Mouse (Mus musculus) adrenal gland, postnatal 4 days (tissue): Measurements from ENCODE around the gene Nfe2l1. TPM values are rescaled to one million over a fixed set of nuclear protein-coding genes. Genes with fewer than 3 reads are reported as not detected.
"Not testable (repeated sequence)": the region's sequence is repeated elsewhere in the genome, so short reads cannot be mapped to it uniquely, and the experiment has no call there.

ENCODE experiments used
- DNase-seq, 2 experiments: peaks; one replicate each; pipeline ENCODE4 v3.0.0; 2021 to 2022; ENCODE audit warnings: low spot score in 2 of 2, mixed read lengths in 2 of 2
- total RNA-seq, 2 experiments: library from RNA; stranded (reverse); gene quantifications; 2 replicates each; pipeline ENCODE4 v1.2.3; 2021

Gene Nfe2l1
- total RNA-seq, 2 experiments from 2014 or later, result 269 to 272 TPM

DNA sequence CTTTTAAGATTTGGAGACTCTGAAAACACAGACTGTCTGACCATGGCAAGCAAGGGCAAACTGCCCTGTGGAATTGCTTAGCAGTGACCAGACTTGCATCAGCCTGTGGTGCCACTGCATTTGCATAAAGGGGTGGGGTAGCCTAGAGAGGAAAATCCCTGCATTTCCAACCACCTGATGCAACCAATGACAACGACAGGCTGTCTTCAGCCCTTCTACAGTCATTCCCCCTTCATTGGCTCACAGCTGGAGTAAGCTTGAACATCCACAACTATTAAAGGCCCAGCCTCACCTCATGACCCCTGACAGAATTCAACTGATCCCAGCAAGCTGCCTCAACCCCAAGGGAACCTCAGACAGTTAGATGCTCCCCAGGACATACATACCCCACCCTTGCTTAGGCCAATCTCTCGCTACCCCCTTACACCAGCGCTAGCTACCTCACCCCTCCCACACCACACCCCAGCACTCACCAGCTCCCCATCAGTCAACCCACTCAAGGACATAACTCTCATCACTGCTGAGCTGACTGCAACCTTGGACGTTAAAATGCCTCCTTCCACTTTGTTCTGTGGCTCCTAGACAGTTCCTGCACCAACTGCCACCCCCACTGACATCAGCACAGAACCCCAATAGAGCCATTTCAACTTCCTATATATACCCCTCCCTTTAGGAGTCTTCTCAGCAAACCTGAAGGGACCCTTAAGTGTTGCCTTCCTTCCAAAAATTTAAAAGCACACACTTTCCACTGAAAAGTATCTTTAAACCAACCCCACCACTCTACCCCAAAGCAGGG, 6.9 kb downstream of the Nfe2l1 start:
- peak in 1 of 2 experiments; percentile 30 for DNase-seq

- no peak for DNase-seq
Measured at GRCm38 (mm10) chr11:96821956-96822355, 7.8 kb downstream of the Nfe2l1 start.

DNA sequence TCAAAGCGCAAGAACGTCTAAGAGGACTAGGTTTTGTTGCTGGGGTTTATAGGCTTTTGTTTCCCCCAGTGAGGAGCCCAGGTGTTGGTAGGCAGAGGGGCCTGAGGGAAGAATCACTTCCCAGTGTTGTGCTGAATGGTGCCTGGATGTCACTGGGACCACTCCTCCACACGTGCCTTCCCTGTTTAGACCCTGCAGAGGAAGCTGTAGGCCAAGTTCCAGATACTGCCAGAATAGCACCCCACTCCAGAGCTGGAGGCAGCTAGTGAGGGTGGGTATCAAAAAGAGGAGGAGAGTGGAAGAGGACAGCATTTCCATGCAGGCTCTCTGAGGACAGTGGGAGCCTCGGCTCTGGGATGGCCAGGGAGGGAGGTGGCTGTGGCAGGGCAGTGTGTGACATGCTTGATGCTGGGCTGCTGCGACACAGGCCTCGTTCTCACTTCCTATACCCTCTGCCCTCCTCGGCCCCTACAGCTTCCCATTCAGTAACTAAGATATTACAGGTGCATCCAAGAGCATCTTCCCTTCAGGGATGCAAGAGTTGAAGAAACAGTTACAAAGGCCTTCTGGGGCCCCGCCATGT, 11.5 kb downstream of the Nfe2l1 start:
- DNase-seq, result no peak

- no peak for DNase-seq
Measured at GRCm38 (mm10) chr11:96816979-96817378, 12.8 kb downstream of the Nfe2l1 start.

DNA sequence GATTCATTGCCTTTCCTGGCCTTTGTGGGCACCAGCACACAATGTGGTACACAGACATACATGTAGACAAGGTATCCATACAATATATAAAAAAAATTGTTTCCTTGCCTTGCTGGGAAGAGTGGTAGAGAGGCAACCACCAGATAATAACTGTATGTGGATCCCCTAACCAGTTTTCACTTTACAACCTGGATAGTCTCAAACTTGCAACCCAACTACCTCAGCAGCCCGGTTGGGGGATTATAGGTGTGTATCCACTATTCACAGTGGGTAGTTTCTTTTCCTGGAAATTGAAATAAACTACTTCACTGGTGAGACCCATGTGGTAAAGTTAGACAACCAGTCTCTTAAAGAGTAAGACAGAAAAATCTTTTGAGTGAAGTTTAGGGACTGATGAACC, 13.3 kb downstream of the Nfe2l1 start:
- DNase-seq, result no peak

DNA sequence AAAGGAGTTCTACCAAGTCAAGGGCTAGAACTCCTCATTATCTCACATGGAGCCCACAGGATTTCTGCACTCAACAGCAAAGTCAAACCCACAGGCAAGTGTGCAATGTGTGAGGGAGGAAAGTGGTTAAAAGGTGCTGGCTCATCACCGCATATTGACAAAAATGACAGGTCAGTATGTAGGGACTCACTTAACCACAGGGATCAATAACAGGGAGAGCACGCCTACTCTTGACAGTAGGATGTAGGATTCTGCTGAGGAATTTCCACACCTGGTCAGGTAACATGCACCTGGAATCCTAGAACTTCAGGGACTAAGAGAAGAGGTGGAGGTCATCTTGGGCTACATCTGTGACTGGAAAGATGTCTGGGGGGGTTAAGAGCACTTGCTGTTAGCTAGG, 13.9 kb downstream of the Nfe2l1 start:
- no peak for DNase-seq

DNA sequence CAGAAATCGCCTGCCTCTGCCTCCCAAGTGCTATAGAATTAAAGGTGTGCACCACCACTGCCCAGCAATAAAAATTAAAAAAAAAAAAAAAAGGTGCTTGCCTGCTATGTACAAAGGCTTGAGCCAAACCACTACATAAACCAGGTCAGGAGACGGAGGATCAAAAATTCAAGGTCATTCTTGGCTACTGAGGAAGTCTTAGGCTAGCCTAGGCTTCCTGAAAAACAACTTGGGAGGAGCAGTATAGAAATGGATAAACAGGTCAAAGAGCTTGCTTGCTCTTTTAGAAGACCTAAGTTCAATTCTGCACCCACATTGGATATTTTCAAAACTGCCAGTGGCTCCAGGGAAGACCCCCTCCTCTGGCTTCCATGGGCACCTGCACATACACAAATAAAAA, 15.3 kb downstream of the Nfe2l1 start:
- DNase-seq, result no peak

DNA sequence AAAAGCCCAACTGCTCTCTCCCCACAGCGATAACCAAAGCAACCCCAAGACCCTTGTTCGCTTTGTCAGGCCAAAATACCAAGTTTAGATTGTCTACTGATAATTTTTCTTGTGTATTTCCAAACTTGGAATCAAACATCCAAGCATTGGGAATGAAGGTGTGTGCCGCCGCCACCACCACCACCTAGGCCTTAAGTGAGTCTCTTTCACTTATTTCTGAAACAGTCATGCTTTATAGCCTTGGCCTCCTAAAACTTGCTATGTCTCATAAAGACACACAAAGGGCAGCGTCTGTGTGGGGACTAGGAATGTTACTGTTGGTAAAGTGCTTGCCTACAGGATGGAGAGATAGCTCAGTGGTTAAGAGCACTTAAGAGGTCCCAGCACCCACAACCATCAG, 15.8 kb downstream of the Nfe2l1 start:
- DNase-seq, result no peak

DNA sequence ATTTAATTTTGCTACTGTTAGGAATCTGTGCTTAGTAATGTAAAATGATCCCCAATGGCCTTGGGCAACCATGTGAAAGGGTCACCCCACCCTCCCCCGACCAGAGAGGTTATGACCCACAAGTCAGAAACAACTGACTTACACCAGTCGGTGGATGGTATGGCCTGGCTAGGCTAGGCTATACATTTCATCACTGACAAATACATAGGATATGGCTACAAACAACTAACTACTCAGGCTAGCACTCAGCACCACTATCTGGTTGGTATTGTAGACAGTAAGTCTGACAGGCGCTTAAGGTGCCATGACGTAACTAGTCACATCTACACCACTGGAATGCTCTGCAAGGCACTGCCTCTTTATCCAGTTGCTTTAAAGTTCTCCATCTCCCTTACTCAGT, 16.3 kb downstream of the Nfe2l1 start:
- no peak for DNase-seq

DNA sequence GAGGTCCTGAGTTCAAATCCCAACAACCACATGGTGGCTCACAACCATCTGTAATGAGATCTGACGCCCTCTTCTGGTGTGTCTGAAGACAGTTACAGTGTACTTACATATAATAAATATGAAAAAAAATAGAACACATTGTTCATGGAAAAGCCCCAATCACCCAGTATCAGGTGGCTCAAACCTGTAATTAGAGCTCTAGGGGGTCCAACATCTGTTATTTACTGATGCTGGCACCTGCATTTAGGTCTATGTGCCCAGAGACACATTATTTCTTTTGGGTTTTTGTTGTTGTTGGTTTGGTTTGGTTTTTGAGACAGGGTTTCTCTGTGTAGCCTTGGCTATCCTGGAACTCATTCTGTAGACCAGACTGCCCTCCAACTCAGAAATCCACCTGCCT, 18.6 kb downstream of the Nfe2l1 start:
- not testable (repeated sequence) for DNase-seq

- DNase-seq, result no peak
Measured at GRCm38 (mm10) chr11:96809562-96810235, 20.1 kb downstream of the Nfe2l1 start.

DNA sequence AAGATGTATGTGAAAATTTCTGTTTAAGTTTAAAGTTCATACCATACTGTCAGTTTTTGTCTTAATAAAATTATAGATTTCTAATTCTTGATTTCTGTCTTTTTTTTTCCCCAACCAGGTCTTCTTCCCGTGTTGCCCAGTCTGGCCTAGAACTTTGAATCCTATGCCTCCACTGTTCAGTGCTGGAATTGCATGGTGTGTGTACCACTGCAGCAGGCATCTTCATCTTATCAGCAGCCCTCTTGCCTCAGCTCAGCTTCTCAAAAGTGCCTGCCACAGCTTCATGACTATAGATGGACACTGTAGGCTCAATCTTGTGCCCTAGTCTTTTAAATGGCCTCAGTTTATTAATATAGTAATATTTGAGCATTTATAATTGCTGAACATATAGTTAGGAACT, 21.7 kb downstream of the Nfe2l1 start:
- DNase-seq, result no peak

- DNase-seq, result no peak
Measured at GRCm38 (mm10) chr11:96805606-96806005, 24.2 kb downstream of the Nfe2l1 start.

GRCm38 (mm10) chr11:96799511-96799910, 30.3 kb downstream of the Nfe2l1 start:
- no peak for DNase-seq

DNA sequence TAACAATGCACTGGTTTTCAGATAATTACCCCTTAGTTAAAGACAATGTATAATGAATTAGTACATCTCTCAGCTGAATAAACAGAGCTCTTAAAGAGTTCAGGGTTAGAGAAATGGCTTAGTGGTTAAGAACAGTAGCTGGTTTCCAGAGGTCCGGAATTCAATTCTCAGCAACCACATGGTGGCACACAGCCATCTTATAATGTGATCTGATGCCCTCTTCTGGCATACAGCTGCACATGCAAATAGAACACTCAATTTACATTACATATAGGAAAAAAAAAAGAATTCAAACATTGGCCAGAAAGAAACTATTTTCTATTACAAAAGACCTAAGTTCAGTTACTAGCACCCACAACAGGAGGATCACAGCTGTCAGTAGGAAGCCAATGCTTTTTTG, 33.2 kb downstream of the Nfe2l1 start:
- DNase-seq, result no peak

DNA sequence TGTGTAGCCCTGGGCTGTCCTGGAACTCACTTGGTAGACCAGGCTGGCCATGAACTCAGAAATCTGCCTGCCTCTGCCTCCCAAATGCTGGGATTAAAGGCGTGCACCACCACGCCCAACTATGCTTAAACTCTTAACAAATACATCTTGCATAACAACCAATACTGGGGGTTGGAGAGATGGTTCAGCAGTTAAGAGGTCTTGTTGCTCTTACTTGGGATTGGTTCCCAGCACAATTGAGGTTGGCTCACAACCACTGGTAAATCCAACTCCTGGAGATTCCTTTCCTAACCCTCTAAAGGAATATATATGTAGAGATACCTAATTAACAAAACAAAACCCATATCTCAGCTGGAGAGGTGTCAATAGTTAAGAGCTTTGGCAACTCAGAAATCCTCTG, 33.7 kb downstream of the Nfe2l1 start:
- no peak for DNase-seq

- no peak for DNase-seq
Measured at GRCm38 (mm10) chr11:96795491-96795890, 34.3 kb downstream of the Nfe2l1 start.

DNA sequence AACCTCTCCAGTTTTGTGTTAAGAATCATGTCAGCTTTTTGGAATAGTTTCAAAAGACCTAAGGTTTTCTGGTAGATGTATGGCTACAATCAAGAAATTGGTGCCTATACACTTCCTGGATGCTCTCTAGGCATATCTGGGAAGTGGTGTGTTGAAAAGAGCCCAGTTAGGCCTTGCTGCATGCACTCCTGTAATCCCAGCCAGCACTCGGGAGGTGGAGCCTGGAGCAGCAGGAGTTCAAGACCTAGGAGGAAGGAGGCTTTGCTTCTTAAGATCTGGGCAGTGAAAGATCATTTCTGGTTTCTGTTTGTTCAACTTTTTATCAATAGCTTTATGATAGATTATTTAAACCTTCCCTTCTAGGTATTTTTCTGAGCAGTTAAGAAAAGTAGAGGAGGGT, 39.1 kb downstream of the Nfe2l1 start:
- no peak for DNase-seq

DNA sequence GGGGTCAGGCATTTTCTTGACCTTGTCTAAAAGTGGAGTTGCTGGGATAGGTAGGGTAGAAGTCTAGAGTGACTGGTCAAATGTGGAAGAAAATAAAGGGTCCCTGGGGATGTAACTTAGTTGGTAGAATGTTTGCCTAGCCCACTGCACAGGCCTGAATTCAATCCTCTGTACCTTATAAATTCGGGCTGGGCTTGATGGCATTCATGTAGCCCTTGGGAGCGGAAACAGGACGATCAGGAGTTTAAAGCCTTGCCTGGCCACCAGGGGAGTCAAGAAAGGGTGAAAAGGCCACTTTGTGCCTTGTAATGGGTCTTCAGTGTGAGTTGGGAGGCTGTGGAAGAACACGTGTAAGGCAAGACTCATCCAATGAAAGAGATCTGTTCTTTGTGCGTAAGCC, 39.8 kb downstream of the Nfe2l1 start:
- no peak for DNase-seq

DNA sequence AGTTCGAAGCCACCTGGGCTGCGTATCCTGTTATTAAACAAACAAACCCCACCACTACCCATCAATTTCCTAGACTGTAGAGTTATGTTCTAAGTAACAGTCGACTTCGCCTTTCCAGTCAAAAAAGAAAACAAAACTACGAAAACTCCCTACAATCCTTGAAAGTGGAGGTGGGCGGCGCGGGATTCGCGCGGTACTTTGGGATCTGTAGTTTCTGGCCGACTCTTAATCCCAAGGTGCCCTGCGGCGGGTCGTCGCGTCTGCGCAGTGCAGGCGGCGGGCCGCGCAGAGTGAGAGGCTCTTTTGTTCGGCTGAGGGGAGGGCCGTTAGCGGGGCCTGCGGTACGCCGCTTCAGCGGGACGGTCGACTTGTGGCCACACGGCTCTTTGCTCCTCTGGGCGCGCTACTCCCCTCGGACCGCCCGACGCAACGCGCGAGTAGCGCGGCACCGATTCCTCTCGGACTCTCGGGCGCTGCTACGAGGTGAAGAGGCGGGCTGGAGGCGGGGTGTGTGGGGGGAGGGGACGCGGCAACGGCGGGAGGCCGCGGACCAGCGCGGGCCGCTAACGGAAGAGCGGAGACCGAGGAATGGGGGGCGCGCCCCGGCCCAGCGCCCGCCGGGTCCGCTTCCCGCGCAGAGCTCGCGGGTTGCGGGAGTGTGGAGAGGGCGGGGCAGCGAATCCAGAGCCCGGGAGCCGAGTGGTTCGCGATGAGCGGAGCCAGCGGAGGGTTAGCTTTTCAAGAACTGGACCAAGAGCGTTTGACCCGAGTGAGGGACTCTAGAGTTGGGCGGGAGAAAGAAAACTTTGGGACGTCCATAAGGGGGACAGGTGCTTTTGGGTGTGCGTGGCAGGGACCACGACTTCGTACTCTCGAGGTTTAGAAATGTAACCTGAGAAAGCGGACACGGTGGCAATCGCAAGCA, 40.6 kb downstream of the Nfe2l1 start, which contains the start of gene Cbx1:
TSS of gene Cbx1 (plus strand) at position 257 of the 925 bp plus-strand sequence.
- DNase-seq, result peak; percentile 85 to 86

DNA sequence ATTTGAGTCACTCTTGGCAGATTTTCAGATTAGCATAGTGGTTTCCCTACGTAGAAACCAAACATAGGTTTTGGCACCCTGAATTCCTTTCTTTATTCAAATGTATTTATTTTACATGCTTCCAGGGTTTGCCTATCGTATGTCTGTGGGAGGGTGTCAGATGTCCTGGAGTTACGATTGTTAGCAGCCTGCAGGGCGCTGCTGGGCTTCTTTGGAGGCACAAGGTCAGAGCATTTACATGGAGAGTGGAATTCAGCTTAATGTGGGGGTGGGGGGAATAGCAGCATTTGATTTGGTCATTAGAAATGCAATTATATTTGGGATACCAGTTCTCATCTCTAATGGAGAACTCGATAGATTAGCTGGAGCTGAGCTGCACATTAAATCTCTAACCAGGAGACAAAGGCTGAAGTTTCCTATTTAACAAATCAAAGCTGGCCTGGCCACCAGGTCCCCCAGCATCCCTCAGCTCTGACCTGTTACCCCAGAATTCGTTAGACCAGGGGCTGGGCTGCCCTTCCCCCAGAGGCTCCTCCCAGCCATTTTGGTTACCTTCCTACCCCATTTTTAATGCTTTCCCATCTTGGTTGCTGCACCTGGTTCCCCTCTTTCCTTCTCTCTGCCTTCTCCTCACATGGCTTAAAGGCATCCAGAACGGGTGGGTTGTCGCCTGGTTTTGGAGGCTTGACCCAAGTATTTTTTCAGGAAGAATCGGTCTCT, 42.9 kb downstream of the Nfe2l1 start:
- no peak for DNase-seq
